Mouse (Mus musculus): ENCODE measurements around the gene Obp2b. TPM values are rescaled to one million over a fixed set of nuclear protein-coding genes. Genes with fewer than 3 reads are reported as not detected.

Gene Obp2b
- total and polyA plus RNA-seq, 3 experiments = not detected

DNA sequence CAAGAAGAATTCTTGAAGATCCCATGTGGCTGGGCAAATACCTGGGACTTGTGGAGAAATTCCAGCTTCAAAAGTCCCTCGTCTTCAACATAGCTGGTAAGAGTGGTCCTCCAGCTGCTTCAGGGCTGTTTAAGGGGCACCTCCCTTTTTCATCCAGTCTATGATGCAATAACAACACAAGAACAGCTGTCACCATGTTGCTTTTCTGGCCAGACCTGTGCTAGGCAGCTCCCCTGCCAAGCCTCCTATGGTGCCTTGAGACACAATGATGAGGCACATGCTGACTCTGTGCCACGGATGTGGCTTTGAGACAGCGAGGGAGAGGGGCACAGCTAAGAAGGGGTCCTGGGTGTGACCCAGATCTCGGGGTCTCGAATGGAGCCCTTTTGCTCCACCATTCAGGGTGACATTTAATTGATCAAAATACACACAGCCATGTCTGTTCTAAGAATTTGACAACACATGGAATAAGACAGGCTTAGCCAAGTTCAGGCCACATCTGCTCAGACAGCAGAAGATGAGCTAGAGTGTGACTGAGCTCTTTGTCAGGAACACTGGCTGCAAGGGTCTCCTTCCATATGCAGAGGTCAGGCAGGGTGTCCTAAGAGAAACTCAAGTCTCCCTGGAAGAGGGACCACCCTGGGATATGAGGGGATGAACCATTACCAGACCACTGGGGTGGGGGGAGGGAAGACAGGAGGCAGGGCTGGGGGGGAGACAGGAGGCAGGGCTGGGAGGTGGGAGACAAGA lies 48.9 kb downstream of the Obp2b start:
- peaks cover 2% of the 10 kb centered on the region; the same call in 1 of the 2 replicates for H3K27me3 ChIP-seq (ENCODE audit: insufficient read depth, low read length)
- H3K4me3 ChIP-seq (ENCODE audit: low read depth, low read length) = no peak overlapping the region
- no peak for TF ChIP-seq GATA1 (IDR thresholded peaks at IDR 0.05; ENCODE audit: borderline replicate concordance, low read length)
- no peak for TF ChIP-seq CTCF (IDR thresholded peaks at IDR 0.05; ENCODE audit: low read depth, low read length)
- TF ChIP-seq GATA2 (IDR thresholded peaks at IDR 0.05; ENCODE audit: borderline replicate concordance, low read depth, low read length) = no peak
- TF ChIP-seq TAL1 (conservative IDR thresholded peaks at IDR 0.05; ENCODE audit: low read depth, low read length) = no peak
- no peak for TF ChIP-seq POLR2AphosphoS5 (IDR thresholded peaks at IDR 0.05; ENCODE audit: insufficient replicate concordance, low read depth, low read length)
- no peaks in the 10 kb centered on the region for H3K9me3 ChIP-seq (replicated peaks)
- H3K4me1 ChIP-seq (ENCODE audit: insufficient read depth, low read depth, low read length) = no peaks in the 10 kb centered on the region
- H3K36me3 ChIP-seq (replicated peaks) = no peaks in the 10 kb centered on the region
- no peak for DNase-seq (ENCODE audit: low spot score)
- no peak for ATAC-seq (ENCODE audit: extremely low read depth, insufficient number of reproducible peaks, low FRiP score, poor library complexity, severe bottlenecking)

DNA sequence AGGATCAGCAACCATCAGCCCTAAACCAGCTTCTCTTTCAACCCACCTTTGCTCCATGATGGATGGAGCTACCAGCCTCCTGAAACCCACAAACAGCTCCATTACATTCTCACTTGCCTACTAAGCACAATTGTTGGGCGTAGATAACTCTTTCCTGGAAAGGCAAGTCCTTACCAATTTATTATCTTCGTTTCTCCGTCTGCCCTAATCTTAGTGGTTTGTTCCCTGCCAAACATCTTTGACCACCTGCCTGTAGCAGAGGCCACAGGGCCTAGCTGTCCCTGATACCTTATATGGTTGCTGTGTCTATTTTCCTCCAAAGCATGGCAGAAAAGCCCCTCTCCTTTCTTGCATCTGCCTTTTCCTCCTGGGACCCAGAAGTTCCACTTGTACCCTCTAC lies 52.3 kb downstream of the Obp2b start:
- TF ChIP-seq POLR2AphosphoS5 (IDR thresholded peaks at IDR 0.05; ENCODE audit: insufficient replicate concordance, low read depth, low read length) = no peak
- TF ChIP-seq CTCF (IDR thresholded peaks at IDR 0.05; ENCODE audit: low read depth, low read length) = no peak
- no peak for TF ChIP-seq GATA1 (IDR thresholded peaks at IDR 0.05; ENCODE audit: borderline replicate concordance, low read length)
- TF ChIP-seq GATA2 (IDR thresholded peaks at IDR 0.05; ENCODE audit: borderline replicate concordance, low read depth, low read length) = no peak
- no peak for TF ChIP-seq TAL1 (conservative IDR thresholded peaks at IDR 0.05; ENCODE audit: low read depth, low read length)

More for the DNA sequence above, 52.3 kb downstream of the Obp2b start:
- no peaks in the 10 kb centered on the region for H3K9me3 ChIP-seq (replicated peaks)
- no peak for ATAC-seq (ENCODE audit: extremely low read depth, insufficient number of reproducible peaks, low FRiP score, poor library complexity, severe bottlenecking)
- peaks cover 2% of the 10 kb centered on the region; the same call in 1 of the 2 replicates for H3K27me3 ChIP-seq (ENCODE audit: insufficient read depth, low read length)
- no peak for DNase-seq (ENCODE audit: low spot score)
- no peaks in the 10 kb centered on the region for H3K36me3 ChIP-seq (replicated peaks)
- H3K4me1 ChIP-seq (ENCODE audit: insufficient read depth, low read depth, low read length) = no peaks in the 10 kb centered on the region
- no peak overlapping the region for H3K4me3 ChIP-seq (ENCODE audit: low read depth, low read length)

Other genes with a start within 250 kb of the Obp2b start
Only the 20 nearest of the 26 such genes appear.
- 0.58 and 4.3 TPM in 2 replicates for gene Mamdc4, start 162.2 kb upstream of the Obp2b start, total RNA-seq (2014; fragmentation: Nextera tagmentation)
- gene Mamdc4, start 162.2 kb upstream of the Obp2b start, total RNA-seq (2017) = 1.9 and 5.5 TPM in 2 replicates
- gene Mamdc4, start 162.2 kb upstream of the Obp2b start, polyA plus RNA-seq (2012) = 1.4 and 1.6 TPM in 2 replicates
- gene Phpt1, start 161.8 kb upstream of the Obp2b start, total RNA-seq (2014; fragmentation: Nextera tagmentation) = 1.4 and 2.1 TPM in 2 replicates
- gene Phpt1, start 161.8 kb upstream of the Obp2b start, total RNA-seq (2017) = 7.1 and 12.5 TPM in 2 replicates
- 6.5 and 9.5 TPM in 2 replicates for gene Phpt1, start 161.8 kb upstream of the Obp2b start, polyA plus RNA-seq (2012)
- 0.63 and 1.1 TPM in 2 replicates for gene Ajm1, start 155.3 kb upstream of the Obp2b start, total RNA-seq (2014; fragmentation: Nextera tagmentation)
- 0.05 TPM in 1 of 2 replicates, not detected in the other for gene Ajm1, start 155.3 kb upstream of the Obp2b start, total RNA-seq (2017)
- 0.32 and 0.35 TPM in 2 replicates for gene Ajm1, start 155.3 kb upstream of the Obp2b start, polyA plus RNA-seq (2012)
- gene Rabl6, start 128.5 kb upstream of the Obp2b start, total RNA-seq (2014; fragmentation: Nextera tagmentation) = 73.4 and 74.9 TPM in 2 replicates
- 41.5 and 43.2 TPM in 2 replicates for gene Rabl6, start 128.5 kb upstream of the Obp2b start, total RNA-seq (2017)
- 79.9 and 82.4 TPM in 2 replicates for gene Rabl6, start 128.5 kb upstream of the Obp2b start, polyA plus RNA-seq (2012)
- gene Ccdc183, start 119.3 kb upstream of the Obp2b start, total RNA-seq (2014; fragmentation: Nextera tagmentation) = not detected in 2 replicates
- gene Ccdc183, start 119.3 kb upstream of the Obp2b start, total RNA-seq (2017) = 0.05 TPM in 1 of 2 replicates, not detected in the other
- gene Ccdc183, start 119.3 kb upstream of the Obp2b start, polyA plus RNA-seq (2012) = not detected in 2 replicates
- gene Tmem141, start 115.0 kb upstream of the Obp2b start, total RNA-seq (2014; fragmentation: Nextera tagmentation) = not detected in 2 replicates
- gene Tmem141, start 115.0 kb upstream of the Obp2b start, total RNA-seq (2017) = not detected in 2 replicates
- not detected in 2 replicates for gene Tmem141, start 115.0 kb upstream of the Obp2b start, polyA plus RNA-seq (2012)
- gene Fcna, start 109.0 kb upstream of the Obp2b start, total RNA-seq (2014; fragmentation: Nextera tagmentation) = not detected in 2 replicates
- not detected in 2 replicates for gene Fcna, start 109.0 kb upstream of the Obp2b start, total RNA-seq (2017)
- not detected in 2 replicates for gene Fcna, start 109.0 kb upstream of the Obp2b start, polyA plus RNA-seq (2012)
- gene Lcn8, start 83.9 kb upstream of the Obp2b start, total RNA-seq (2014; fragmentation: Nextera tagmentation) = not detected in 2 replicates
- gene Lcn8, start 83.9 kb upstream of the Obp2b start, total RNA-seq (2017) = not detected in 2 replicates
- not detected in 2 replicates for gene Lcn8, start 83.9 kb upstream of the Obp2b start, polyA plus RNA-seq (2012)
- gene Lcn5, start 79.1 kb upstream of the Obp2b start, total RNA-seq (2014; fragmentation: Nextera tagmentation) = not detected in 2 replicates
- gene Lcn5, start 79.1 kb upstream of the Obp2b start, total RNA-seq (2017) = not detected in 2 replicates
- not detected in 2 replicates for gene Lcn5, start 79.1 kb upstream of the Obp2b start, polyA plus RNA-seq (2012)
- not detected in 2 replicates for gene Lcn6, start 60.2 kb upstream of the Obp2b start, total RNA-seq (2014; fragmentation: Nextera tagmentation)
- not detected in 2 replicates for gene Lcn6, start 60.2 kb upstream of the Obp2b start, total RNA-seq (2017)
- gene Lcn6, start 60.2 kb upstream of the Obp2b start, polyA plus RNA-seq (2012) = not detected in 2 replicates
- not detected in 2 replicates for gene Lcn10, start 54.3 kb upstream of the Obp2b start, total RNA-seq (2014; fragmentation: Nextera tagmentation)
- 0.17 TPM in 1 of 2 replicates, not detected in the other for gene Lcn10, start 54.3 kb upstream of the Obp2b start, total RNA-seq (2017)
- not detected in 2 replicates for gene Lcn10, start 54.3 kb upstream of the Obp2b start, polyA plus RNA-seq (2012)
- not detected in 2 replicates for gene Obp2a, start 37.0 kb upstream of the Obp2b start, total RNA-seq (2014; fragmentation: Nextera tagmentation)
- gene Obp2a, start 37.0 kb upstream of the Obp2b start, total RNA-seq (2017) = not detected in 2 replicates
- gene Obp2a, start 37.0 kb upstream of the Obp2b start, polyA plus RNA-seq (2012) = not detected in 2 replicates
- gene Bmyc, start 30.3 kb upstream of the Obp2b start, total RNA-seq (2014; fragmentation: Nextera tagmentation) = not detected in 2 replicates
- not detected in 2 replicates for gene Bmyc, start 30.3 kb upstream of the Obp2b start, total RNA-seq (2017)
- gene Bmyc, start 30.3 kb upstream of the Obp2b start, polyA plus RNA-seq (2012) = not detected in 2 replicates
- gene Lcn3, start 28.6 kb downstream of the Obp2b start, total RNA-seq (2014; fragmentation: Nextera tagmentation) = not detected in 2 replicates
- gene Lcn3, start 28.6 kb downstream of the Obp2b start, total RNA-seq (2017) = not detected in 2 replicates
- gene Lcn3, start 28.6 kb downstream of the Obp2b start, polyA plus RNA-seq (2012) = not detected in 2 replicates
- not detected in 2 replicates for gene Lcn11, start 40.0 kb downstream of the Obp2b start, total RNA-seq (2014; fragmentation: Nextera tagmentation)
- not detected in 2 replicates for gene Lcn11, start 40.0 kb downstream of the Obp2b start, total RNA-seq (2017)
- gene Lcn11, start 40.0 kb downstream of the Obp2b start, polyA plus RNA-seq (2012) = not detected in 2 replicates
- not detected in 2 replicates for gene Gm13539, start 45.2 kb downstream of the Obp2b start, total RNA-seq (2014; fragmentation: Nextera tagmentation)
- not detected in 2 replicates for gene Gm13539, start 45.2 kb downstream of the Obp2b start, total RNA-seq (2017)
- gene Gm13539, start 45.2 kb downstream of the Obp2b start, polyA plus RNA-seq (2012) = not detected in 2 replicates
- not detected in 2 replicates for gene Glt6d1, start 78.8 kb downstream of the Obp2b start, total RNA-seq (2014; fragmentation: Nextera tagmentation)
- not detected in 2 replicates for gene Glt6d1, start 78.8 kb downstream of the Obp2b start, total RNA-seq (2017)
- not detected in 2 replicates for gene Glt6d1, start 78.8 kb downstream of the Obp2b start, polyA plus RNA-seq (2012)
- not detected in 2 replicates for gene Lcn9, start 86.1 kb downstream of the Obp2b start, total RNA-seq (2014; fragmentation: Nextera tagmentation)
- gene Lcn9, start 86.1 kb downstream of the Obp2b start, total RNA-seq (2017) = not detected in 2 replicates
- not detected in 2 replicates for gene Lcn9, start 86.1 kb downstream of the Obp2b start, polyA plus RNA-seq (2012)
- not detected in 2 replicates for gene Sohlh1, start 110.2 kb downstream of the Obp2b start, total RNA-seq (2014; fragmentation: Nextera tagmentation)
- not detected in 2 replicates for gene Sohlh1, start 110.2 kb downstream of the Obp2b start, total RNA-seq (2017)
- gene Sohlh1, start 110.2 kb downstream of the Obp2b start, polyA plus RNA-seq (2012) = not detected in 2 replicates
- gene Kcnt1, start 126.7 kb downstream of the Obp2b start, total RNA-seq (2014; fragmentation: Nextera tagmentation) = not detected in 2 replicates
- under 0.01 and 0.22 TPM in 2 replicates for gene Kcnt1, start 126.7 kb downstream of the Obp2b start, total RNA-seq (2017)
- not detected in 2 replicates for gene Kcnt1, start 126.7 kb downstream of the Obp2b start, polyA plus RNA-seq (2012)